Mouse (Mus musculus) midbrain, embryonic 16.5 days (tissue): Measurements from ENCODE around the gene Ccser1. TPM values are rescaled to one million over a fixed set of nuclear protein-coding genes. Genes with fewer than 3 reads are reported as not detected.

ENCODE experiments used
- ATAC-seq: fragments of 200-750 bp; cut with Nextera tagmentation; 2 replicates; pipeline ENCODE4 v1.8.0; 2017; ENCODE audit warnings: moderate TSS enrichment
- H3K27ac ChIP-seq: fragments of 300-500 bp; sonication (generic); 2 replicates; pipeline ENCODE4 v1.5.1; 2014; ENCODE audit warnings: mild to moderate bottlenecking, low read length, mixed read lengths
- H3K27me3 ChIP-seq: fragments of 300-500 bp; sonication (generic); 2 replicates; pipeline ENCODE4 v1.6.1; 2014; ENCODE audit warnings: low read depth, low read length, mixed read lengths; ENCODE audit not compliant: control insufficient read depth, insufficient read depth
- H3K36me3 ChIP-seq: fragments of 300-500 bp; sonication (generic); 2 replicates; pipeline ENCODE4 v1.6.1; 2014; ENCODE audit warnings: mild to moderate bottlenecking, low read length, moderate library complexity, mixed read lengths; ENCODE audit not compliant: control insufficient read depth, insufficient read depth
- H3K4me1 ChIP-seq: fragments of 300-500 bp; sonication (generic); 2 replicates; pipeline ENCODE4 v1.6.1; 2014; ENCODE audit warnings: mild to moderate bottlenecking, low read length, mixed read lengths; ENCODE audit not compliant: control insufficient read depth, insufficient read depth
- H3K4me2 ChIP-seq: fragments of 300-500 bp; sonication (generic); 2 replicates; pipeline ENCODE4 v1.6.1; 2014; ENCODE audit warnings: mild to moderate bottlenecking, low read length, mixed read lengths
- H3K4me3 ChIP-seq: fragments of 300-500 bp; sonication (generic); 2 replicates; pipeline ENCODE4 v1.5.1; 2014; ENCODE audit warnings: low read depth, mild to moderate bottlenecking, low read length, moderate library complexity, mixed read lengths
- H3K9ac ChIP-seq: fragments of 300-500 bp; sonication (generic); 2 replicates; pipeline ENCODE4 v1.6.1; 2014; ENCODE audit warnings: low read depth, low read length, mixed read lengths
- H3K9me3 ChIP-seq: fragments of 300-500 bp; sonication (generic); replicated peaks from 2 replicates; pipeline ENCODE4 v1.6.1; 2014; ENCODE audit warnings: mild to moderate bottlenecking, low read length, mixed read lengths; ENCODE audit not compliant: control insufficient read depth, poor library complexity, severe bottlenecking
- WGBS: fragments of 180-500 bp; shearing (Covaris S2); extraction: QIAGEN DNeasy Blood & Tissue Kit; methylation state at CpG from one replicate; pipeline ENCODE4 v1.1.7; 2014; 5-methylcytosine and 5-hydroxymethylcytosine counted together
- polyA plus RNA-seq: library from polyadenylated mRNA; unstranded; fragments of >200 nt; fragmentation: Nextera tagmentation; extraction: Ambion mirVana; gene quantifications from 2 replicates; pipeline ENCODE4 v1.2.1, GENCODE M21; 2015

The Ccser1 gene
- polyA plus RNA-seq, 1 experiment from 2014 or later, result 19.8 TPM

GRCm38 (mm10) chr6:61210061-61210737 lies 30.1 kb downstream of the Ccser1 start:
- Histone ChIP-seq H3K36me3 (no peaks in the 10 kb centered on the region), H3K9me3 (no peaks in the 10 kb centered on the region), H3K27me3 (no peaks in the 10 kb centered on the region), H3K4me3 (no peak overlapping the region), H3K4me1 (peaks cover 3% of the 10 kb centered on the region; the same call in 1 of the 2 replicates), H3K27ac (no peak overlapping the region), H3K4me2 (no peak overlapping the region), H3K9ac (no peak overlapping the region)
- 40% methylated on average over 4 of the region's 4 CpGs for WGBS
- ATAC-seq, result peak; percentile 81; the same call in 1 of the 2 replicates

- ATAC-seq, result no peak
Measured at GRCm38 (mm10) chr6:61215705-61216104, 35.6 kb downstream of the Ccser1 start.

GRCm38 (mm10) chr6:61216514-61216913 lies 36.4 kb downstream of the Ccser1 start:
- ATAC-seq, result no peak
- H3K9me3 ChIP-seq, result no peaks in the 10 kb centered on the region
- no peaks in the 10 kb centered on the region for H3K36me3 ChIP-seq
- no peak overlapping the region for H3K9ac ChIP-seq
- H3K4me3 ChIP-seq, result no peak overlapping the region
- no peak overlapping the region for H3K27ac ChIP-seq
- no peak overlapping the region for H3K4me2 ChIP-seq
- no peaks in the 10 kb centered on the region for H3K27me3 ChIP-seq
- H3K4me1 ChIP-seq, result no peaks in the 10 kb centered on the region
- 87% methylated on average over 1 of the region's 1 CpGs for WGBS

More at GRCm38 (mm10) chr6:61215705-61216104, 35.6 kb downstream of the Ccser1 start:
- no peak overlapping the region for H3K4me2 ChIP-seq
- H3K27ac ChIP-seq, result no peak overlapping the region
- H3K9me3 ChIP-seq, result no peaks in the 10 kb centered on the region
- H3K4me3 ChIP-seq, result no peak overlapping the region
- no peaks in the 10 kb centered on the region for H3K27me3 ChIP-seq
- H3K4me1 ChIP-seq, result no peaks in the 10 kb centered on the region
- no peaks in the 10 kb centered on the region for H3K36me3 ChIP-seq
- no peak overlapping the region for H3K9ac ChIP-seq
- WGBS, result 75% methylated on average over 8 of the region's 8 CpGs

GRCm38 (mm10) chr6:61217717-61218116 lies 37.6 kb downstream of the Ccser1 start:
- no peak overlapping the region for H3K9ac ChIP-seq
- H3K4me3 ChIP-seq, result no peak overlapping the region
- no peak overlapping the region for H3K4me2 ChIP-seq
- no peaks in the 10 kb centered on the region for H3K36me3 ChIP-seq
- no peaks in the 10 kb centered on the region for H3K4me1 ChIP-seq
- no peak overlapping the region for H3K27ac ChIP-seq
- H3K27me3 ChIP-seq, result no peaks in the 10 kb centered on the region
- ATAC-seq, result no peak
- no peaks in the 10 kb centered on the region for H3K9me3 ChIP-seq
- 81% methylated on average over 2 of the region's 2 CpGs for WGBS

- ATAC-seq, result no peak
- Histone ChIP-seq H3K9me3 (no peaks in the 10 kb centered on the region), H3K9ac (no peak overlapping the region), H3K36me3 (no peaks in the 10 kb centered on the region), H3K4me2 (no peak overlapping the region), H3K27me3 (no peaks in the 10 kb centered on the region), H3K4me1 (no peaks in the 10 kb centered on the region), H3K4me3 (no peak overlapping the region), H3K27ac (no peak overlapping the region)
- 81% methylated on average over 2 of the region's 2 CpGs for WGBS
Measured at GRCm38 (mm10) chr6:61223563-61223962, 43.4 kb downstream of the Ccser1 start.

- ATAC-seq, result no peak
- Histone ChIP-seq H3K9ac (no peak overlapping the region), H3K27me3 (no peaks in the 10 kb centered on the region), H3K4me2 (no peak overlapping the region), H3K27ac (no peak overlapping the region), H3K36me3 (no peaks in the 10 kb centered on the region), H3K4me1 (peaks cover 3% of the 10 kb centered on the region; the same call in 1 of the 2 replicates), H3K9me3 (no peaks in the 10 kb centered on the region), H3K4me3 (no peak overlapping the region)
Measured at GRCm38 (mm10) chr6:61225302-61225701, 45.2 kb downstream of the Ccser1 start.

GRCm38 (mm10) chr6:61230058-61230718 lies 50.1 kb downstream of the Ccser1 start:
- H3K4me3 ChIP-seq, result no peak overlapping the region
- no peak overlapping the region for H3K9ac ChIP-seq
- H3K27me3 ChIP-seq, result no peaks in the 10 kb centered on the region
- 17% methylated on average over 5 of the region's 5 CpGs for WGBS
- H3K9me3 ChIP-seq, result no peaks in the 10 kb centered on the region
- no peak overlapping the region for H3K4me2 ChIP-seq
- no peak for ATAC-seq
- H3K27ac ChIP-seq, result peak overlapping the region; percentile 28; the same call in 1 of the 2 replicates
- peaks cover 12% of the 10 kb centered on the region; the same call in 1 of the 2 replicates for H3K4me1 ChIP-seq
- H3K36me3 ChIP-seq, result no peaks in the 10 kb centered on the region

- WGBS, result 54% methylated on average over 5 of the region's 5 CpGs
- ATAC-seq, result no peak
- Histone ChIP-seq H3K27ac (no peak overlapping the region), H3K9ac (no peak overlapping the region), H3K36me3 (no peaks in the 10 kb centered on the region), H3K4me1 (peaks cover 12% of the 10 kb centered on the region; the same call in 1 of the 2 replicates), H3K4me2 (no peak overlapping the region), H3K9me3 (no peaks in the 10 kb centered on the region), H3K27me3 (no peaks in the 10 kb centered on the region), H3K4me3 (no peak overlapping the region)
Measured at GRCm38 (mm10) chr6:61233060-61233459, 52.9 kb downstream of the Ccser1 start.

GRCm38 (mm10) chr6:61233548-61234187 lies 53.5 kb downstream of the Ccser1 start:
- peaks cover 12% of the 10 kb centered on the region; the same call in 1 of the 2 replicates for H3K4me1 ChIP-seq
- 20% methylated on average over 5 of the region's 5 CpGs for WGBS
- no peak for ATAC-seq
- H3K9me3 ChIP-seq, result no peaks in the 10 kb centered on the region
- no peak overlapping the region for H3K27ac ChIP-seq
- H3K9ac ChIP-seq, result no peak overlapping the region
- no peaks in the 10 kb centered on the region for H3K27me3 ChIP-seq
- H3K4me3 ChIP-seq, result no peak overlapping the region
- no peak overlapping the region for H3K4me2 ChIP-seq
- no peaks in the 10 kb centered on the region for H3K36me3 ChIP-seq
